Mouse (Mus musculus) lung, postnatal 0 days (tissue): ENCODE measurements at regions not wholly inside any gene's neighbourhood (a gene's known extent, or its start where the extent isn't known, plus 50 kb on each side); places are given as distances from the start of the nearest gene placed in this dataset.

Source experiments
- ATAC-seq: fragments of 200-750 bp; cut with Nextera tagmentation; 2 replicates; pipeline ENCODE4 v1.8.0; 2017; ENCODE audit warnings: moderate library complexity
- DNase-seq: peaks from one replicate; pipeline ENCODE4 v3.0.0-alpha.2; 2016; ENCODE audit warnings: low spot score
- H3K27ac ChIP-seq: fragments of 300-500 bp; sonication (generic); 2 replicates; pipeline ENCODE4 v1.5.1; 2014; ENCODE audit warnings: antibody characterized with exemption, mild to moderate bottlenecking, low read length, mixed read lengths
- H3K27me3 ChIP-seq: fragments of 300-500 bp; sonication (generic); replicated peaks from 2 replicates; pipeline ENCODE4 v1.6.1; 2014; ENCODE audit warnings: low read length, mixed read lengths; ENCODE audit not compliant: insufficient read depth
- H3K36me3 ChIP-seq: fragments of 300-500 bp; sonication (generic); 2 replicates; pipeline ENCODE4 v1.6.1; 2014; ENCODE audit warnings: low read length, mixed read lengths; ENCODE audit not compliant: insufficient read depth
- H3K4me1 ChIP-seq: fragments of 300-500 bp; sonication (generic); 2 replicates; pipeline ENCODE4 v1.6.1; 2014; ENCODE audit warnings: antibody characterized with exemption, low read depth, low read length, mixed read lengths; ENCODE audit not compliant: insufficient read depth
- H3K4me2 ChIP-seq: fragments of 300-500 bp; sonication (generic); replicated peaks from 2 replicates; pipeline ENCODE4 v1.6.1; 2014; ENCODE audit warnings: low read depth, mild to moderate bottlenecking, low read length, moderate library complexity, mixed read lengths
- H3K4me3 ChIP-seq: fragments of 300-500 bp; sonication (generic); 2 replicates; pipeline ENCODE4 v1.5.1; 2014; ENCODE audit warnings: low read depth, low read length
- H3K9ac ChIP-seq: fragments of 300-500 bp; sonication (generic); replicated peaks from 2 replicates; pipeline ENCODE4 v1.6.1; 2014; ENCODE audit warnings: low read depth, mild to moderate bottlenecking
- H3K9me3 ChIP-seq: fragments of 300-500 bp; sonication (generic); 2 replicates; pipeline ENCODE4 v1.6.1; 2016; ENCODE audit warnings: low read length, mixed read lengths
- CTCF ChIP-seq: IDR thresholded peaks from 2 replicates; pipeline ENCODE4 v1.5.1; 2016; ENCODE audit warnings: antibody characterized with exemption, mild to moderate bottlenecking
- EP300 ChIP-seq: IDR thresholded peaks from 2 replicates; pipeline ENCODE4 v1.6.1; 2016; ENCODE audit warnings: antibody characterized with exemption, mild to moderate bottlenecking, control low read depth
- WGBS: fragments of 180-500 bp; shearing (Covaris S2); extraction: QIAGEN DNeasy Blood & Tissue Kit; methylation state at CpG from one replicate; pipeline ENCODE4 v1.1.7; 2014; 5-methylcytosine and 5-hydroxymethylcytosine counted together

GRCm38 (mm10) chr11:55974224-55974875 lies 66.5 kb downstream of the Nmur2 start:
- ATAC-seq (no peak), DNase-seq (no peak)
- Histone ChIP-seq H3K4me3 (no peak overlapping the region), H3K9me3 (no peaks in the 10 kb centered on the region), H3K4me1 (no peaks in the 10 kb centered on the region), H3K9ac (no peak overlapping the region), H3K36me3 (no peaks in the 10 kb centered on the region), H3K27me3 (no peaks in the 10 kb centered on the region), H3K27ac (no peak overlapping the region), H3K4me2 (no peak overlapping the region)
- WGBS = 26% methylated on average over 10 of the region's 10 CpGs
- TF ChIP-seq EP300 (no peak), CTCF (no peak)

- H3K9ac ChIP-seq = no peak overlapping the region
- no peaks in the 10 kb centered on the region for H3K4me1 ChIP-seq
- H3K9me3 ChIP-seq = no peaks in the 10 kb centered on the region
- DNase-seq (no peak), ATAC-seq (no peak)
- no peak overlapping the region for H3K4me2 ChIP-seq
- H3K27ac ChIP-seq = no peak overlapping the region
- H3K4me3 ChIP-seq = no peak overlapping the region
- no peaks in the 10 kb centered on the region for H3K27me3 ChIP-seq
- H3K36me3 ChIP-seq = no peaks in the 10 kb centered on the region
- no peak for TF ChIP-seq EP300
- no peak for TF ChIP-seq CTCF
These were observed 74.2 kb downstream of the Nmur2 start for GRCm38 (mm10) chr11:55966580-55966979.

- H3K36me3 ChIP-seq = no peaks in the 10 kb centered on the region
- TF ChIP-seq CTCF (no peak), EP300 (no peak)
- 37% methylated on average over 1 of the region's 1 CpGs for WGBS
- H3K4me3 ChIP-seq = no peak overlapping the region
- DNase-seq = no peak
- ATAC-seq = no peak
- H3K27ac ChIP-seq = no peak overlapping the region
- H3K4me2 ChIP-seq = no peak overlapping the region
- H3K4me1 ChIP-seq = no peaks in the 10 kb centered on the region
- H3K9ac ChIP-seq = no peak overlapping the region
- no peaks in the 10 kb centered on the region for H3K27me3 ChIP-seq
- H3K9me3 ChIP-seq = no peaks in the 10 kb centered on the region
These were observed 82.4 kb downstream of the Nmur2 start for GRCm38 (mm10) chr11:55958372-55958771.

- Histone ChIP-seq H3K27me3 (no peaks in the 10 kb centered on the region), H3K27ac (no peak overlapping the region), H3K4me2 (no peak overlapping the region), H3K4me1 (no peaks in the 10 kb centered on the region), H3K4me3 (no peak overlapping the region), H3K9me3 (no peaks in the 10 kb centered on the region), H3K36me3 (no peaks in the 10 kb centered on the region), H3K9ac (no peak overlapping the region)
- ATAC-seq (no peak), DNase-seq (no peak)
- WGBS = 81% methylated on average over 2 of the region's 2 CpGs
- TF ChIP-seq EP300 (no peak), CTCF (no peak)
These were observed 83.5 kb downstream of the Nmur2 start for GRCm38 (mm10) chr11:55957355-55957754.

GRCm38 (mm10) chr11:55953696-55954095 lies 87.1 kb downstream of the Nmur2 start:
- no peak for ATAC-seq
- Histone ChIP-seq H3K4me2 (no peak overlapping the region), H3K4me1 (no peaks in the 10 kb centered on the region), H3K27ac (no peak overlapping the region), H3K9ac (no peak overlapping the region), H3K9me3 (no peaks in the 10 kb centered on the region), H3K36me3 (no peaks in the 10 kb centered on the region), H3K27me3 (no peaks in the 10 kb centered on the region), H3K4me3 (no peak overlapping the region)
- 2% methylated on average over 2 of the region's 2 CpGs for WGBS
- TF ChIP-seq EP300 = no peak
- no peak for TF ChIP-seq CTCF
- DNase-seq = no peak

- no peak overlapping the region for H3K9ac ChIP-seq
- no peak overlapping the region for H3K4me3 ChIP-seq
- H3K27me3 ChIP-seq = no peaks in the 10 kb centered on the region
- H3K4me1 ChIP-seq = no peaks in the 10 kb centered on the region
- ATAC-seq (no peak), DNase-seq (no peak)
- H3K27ac ChIP-seq = no peak overlapping the region
- H3K9me3 ChIP-seq = no peaks in the 10 kb centered on the region
- H3K36me3 ChIP-seq = no peaks in the 10 kb centered on the region
- TF ChIP-seq EP300 (no peak), CTCF (no peak)
- 72% methylated on average over 3 of the region's 3 CpGs for WGBS
- no peak overlapping the region for H3K4me2 ChIP-seq
These were observed 91.2 kb downstream of the Nmur2 start for GRCm38 (mm10) chr11:55949596-55949995.
